Mouse (Mus musculus) CH12.LX (cell line): Measurements from ENCODE around the gene Zfp326. TPM values are rescaled to one million over a fixed set of nuclear protein-coding genes. Genes with fewer than 3 reads are reported as not detected.

Experiments used
- DNase-seq: peaks from one replicate; pipeline ENCODE4 v3.0.0-alpha.2; 2013; ENCODE audit errors: extremely low read depth
- H3K27ac ChIP-seq: 2 replicates; pipeline ENCODE4 v1.5.1; 2012; ENCODE audit warnings: low read depth, mild to moderate bottlenecking, control low read depth, moderate library complexity; ENCODE audit not compliant: insufficient read depth
- H3K27me3 ChIP-seq: replicated peaks from 2 replicates; pipeline ENCODE3; 2012; ENCODE audit warnings: inconsistent platforms
- H3K36me3 ChIP-seq, 2 experiments: replicated peaks in 1 of 2; 2 replicates each; pipeline versions ENCODE3 to v1.6.1; 2012; ENCODE audit warnings: inconsistent platforms in 1 of 2, low read length in 1 of 2, mild to moderate bottlenecking in 1 of 2, mixed read lengths in 1 of 2, moderate library complexity in 1 of 2; ENCODE audit not compliant: control insufficient read depth in 1 of 2, insufficient read depth in 1 of 2
- H3K4me1 ChIP-seq, 2 experiments: 2 replicates each; pipeline ENCODE4 v1.6.1; 2012; ENCODE audit warnings: inconsistent platforms in 1 of 2, moderate library complexity in 1 of 2; ENCODE audit not compliant: insufficient read depth in 2 of 2, control insufficient read depth in 1 of 2
- H3K4me2 ChIP-seq: 2 replicates; pipeline ENCODE4 v1.6.1; 2012; ENCODE audit warnings: low read depth, mild to moderate bottlenecking, control low read depth; ENCODE audit not compliant: poor library complexity, insufficient read depth, severe bottlenecking
- H3K4me3 ChIP-seq, 3 experiments: fragments of 150-350 bp in 1 of 3; sonication (generic) in 1 of 3; replicated peaks in 1 of 3; 2 replicates each; pipeline versions ENCODE3 to v1.5.1; 2011 to 2012; ENCODE audit warnings: low read depth in 2 of 3, low read length in 2 of 3, mild to moderate bottlenecking in 2 of 3, moderate library complexity in 2 of 3, control low read depth in 1 of 3, improper control_type of control experiment in 1 of 3, inconsistent platforms in 1 of 3, mixed read lengths in 1 of 3; ENCODE audit not compliant: poor library complexity in 1 of 3
- H3K79me2 ChIP-seq: replicated peaks from 2 replicates; pipeline ENCODE4 v1.6.1; 2012; ENCODE audit warnings: mild to moderate bottlenecking, moderate library complexity; ENCODE audit not compliant: control insufficient read depth, poor library complexity, insufficient read depth, severe bottlenecking; ENCODE audit errors: extremely low read depth
- H3K9ac ChIP-seq: 2 replicates; pipeline ENCODE4 v1.6.1; 2012; ENCODE audit warnings: low read depth, mild to moderate bottlenecking, control low read depth, moderate library complexity; ENCODE audit not compliant: insufficient read depth
- H3K9me3 ChIP-seq: replicated peaks from 2 replicates; pipeline ENCODE3; 2012; ENCODE audit warnings: low read length, inconsistent platforms, mixed read lengths
- BHLHE40 ChIP-seq: IDR thresholded peaks from 2 replicates; pipeline ENCODE4 v1.6.1; 2011; ENCODE audit warnings: mild to moderate bottlenecking, low read depth, low read length, improper control_type of control experiment
- CTCF ChIP-seq, 2 experiments: IDR thresholded peaks in 1 of 2; conservative IDR thresholded peaks in 1 of 2; 2 replicates each; pipeline ENCODE4 v1.5.1; 2011 to 2012; ENCODE audit warnings: low read depth in 2 of 2, low read length in 2 of 2, improper control_type of control experiment in 1 of 2, inconsistent platforms in 1 of 2, mild to moderate bottlenecking in 1 of 2, moderate library complexity in 1 of 2
- E2F4 ChIP-seq: IDR thresholded peaks from 2 replicates; pipeline ENCODE4 v1.6.1; 2011; ENCODE audit warnings: low read depth, low read length, improper control_type of control experiment; ENCODE audit not compliant: insufficient replicate concordance
- ELF1 ChIP-seq: IDR thresholded peaks from 2 replicates; pipeline ENCODE4 v1.6.1; 2014; ENCODE audit warnings: low read depth, mild to moderate bottlenecking, inconsistent platforms, low read length, improper control_type of control experiment
- GABPA ChIP-seq: IDR thresholded peaks from 2 replicates; pipeline ENCODE4 v1.6.1; 2012; ENCODE audit warnings: low read depth, low read length, improper control_type of control experiment, inconsistent platforms; ENCODE audit not compliant: insufficient replicate concordance
- HCFC1 ChIP-seq: IDR thresholded peaks from 2 replicates; pipeline ENCODE4 v1.6.1; 2012; ENCODE audit warnings: low read depth, mild to moderate bottlenecking, inconsistent platforms, low read length, improper control_type of control experiment
- IRF4 ChIP-seq: IDR thresholded peaks from 2 replicates; pipeline ENCODE4 v1.6.1; 2014; ENCODE audit warnings: low read depth, mild to moderate bottlenecking, inconsistent platforms, low read length, improper control_type of control experiment
- JUND ChIP-seq: conservative IDR thresholded peaks from 2 replicates; pipeline ENCODE4 v1.6.1; 2011; ENCODE audit warnings: low read depth, low read length, improper control_type of control experiment
- KAT2A ChIP-seq: IDR thresholded peaks from 2 replicates; pipeline ENCODE4 v1.6.1; 2012; ENCODE audit warnings: low read length, improper control_type of control experiment, inconsistent platforms; ENCODE audit not compliant: insufficient replicate concordance
- MAX ChIP-seq: IDR thresholded peaks from 2 replicates; pipeline ENCODE4 v1.6.1; 2011; ENCODE audit warnings: low read length, improper control_type of control experiment
- MAZ ChIP-seq: IDR thresholded peaks from 2 replicates; pipeline ENCODE4 v1.6.1; 2012; ENCODE audit warnings: low read depth, mild to moderate bottlenecking, inconsistent platforms, low read length, improper control_type of control experiment, moderate library complexity
- MEF2A ChIP-seq: IDR thresholded peaks from 2 replicates; pipeline ENCODE4 v1.6.1; 2014; ENCODE audit warnings: low read depth, mild to moderate bottlenecking, inconsistent platforms, low read length, improper control_type of control experiment, borderline replicate concordance
- NELFE ChIP-seq: IDR thresholded peaks from 2 replicates; pipeline ENCODE4 v1.6.1; 2011; ENCODE audit warnings: low read depth, low read length, improper control_type of control experiment
- NRF1 ChIP-seq: IDR thresholded peaks from 2 replicates; pipeline ENCODE4 v1.6.1; 2014; ENCODE audit warnings: low read depth, mild to moderate bottlenecking, inconsistent platforms, low read length, improper control_type of control experiment, moderate library complexity
- PAX5 ChIP-seq: IDR thresholded peaks from 2 replicates; pipeline ENCODE4 v1.6.1; 2012; ENCODE audit warnings: low read length, inconsistent platforms, mixed read lengths
- POLR2A ChIP-seq: IDR thresholded peaks from 2 replicates; pipeline ENCODE4 v1.6.1; 2011; ENCODE audit warnings: low read depth, mild to moderate bottlenecking, improper control_type of control experiment, low read length
- POLR2AphosphoS2 ChIP-seq: IDR thresholded peaks from 2 replicates; pipeline ENCODE4 v1.6.1; 2011; ENCODE audit warnings: low read depth, low read length, improper control_type of control experiment
- RAD21 ChIP-seq: IDR thresholded peaks from 2 replicates; pipeline ENCODE4 v1.6.1; 2011; ENCODE audit warnings: low read depth, mild to moderate bottlenecking, low read length, improper control_type of control experiment, moderate library complexity
- TBP ChIP-seq: conservative IDR thresholded peaks from 2 replicates; pipeline ENCODE4 v1.6.1; 2011; ENCODE audit warnings: low read depth, low read length, improper control_type of control experiment
- UBTF ChIP-seq: IDR thresholded peaks from 2 replicates; pipeline ENCODE4 v1.6.1; 2012; ENCODE audit warnings: low read depth, mild to moderate bottlenecking, inconsistent platforms, low read length, improper control_type of control experiment, moderate library complexity
- ZC3H11A ChIP-seq: IDR thresholded peaks from 2 replicates; pipeline ENCODE4 v1.6.1; 2012; ENCODE audit warnings: low read depth, mild to moderate bottlenecking, inconsistent platforms, low read length, improper control_type of control experiment
- ZKSCAN1 ChIP-seq: IDR thresholded peaks from 2 replicates; pipeline ENCODE4 v1.6.1; 2012; ENCODE audit warnings: low read depth, inconsistent platforms, low read length, improper control_type of control experiment, borderline replicate concordance
- dilution Hi-C: fragments of 300-500 bp; cut with MboI; formaldehyde crosslinking; loops from 2 replicates; pipeline ENCODE4 v1.14.3; 2020; ENCODE audit warnings: low sequenced_read_pairs; ENCODE audit not compliant: extremely low pct_unique_long_range_greater_than_20kb, extremely low pct_ligation_motif_present
- in situ Hi-C: fragments of 300-500 bp; cut with MboI; formaldehyde crosslinking; loops from 3 replicates; pipeline ENCODE4 v1.14.3; 2019; ENCODE audit warnings: low sequenced_read_pairs, low pct_ligation_motif_present, low pct_unique_long_range_greater_than_20kb, mixed read lengths
- polyA plus RNA-seq: library from polyadenylated mRNA; unstranded; fragments of >175 nt; gene quantifications from 2 replicates; pipeline ENCODE4 v1.2.1, GENCODE M21; 2012; ENCODE audit warnings: low read depth; ENCODE audit not compliant: insufficient read length
- total RNA-seq, 2 experiments: library from RNA; depleted of rRNA; stranded (reverse); fragments of 300-350 nt in 1 of 2; fragments of >200 nt in 1 of 2; gene quantifications; 2 replicates each; pipeline ENCODE4 v1.2.3; 2012 to 2014

Gene Zfp326
- total and polyA plus RNA-seq, 3 experiments = 5.3 to 21.6 (median 7.4) TPM

- TF ChIP-seq MEF2A = no peak
- TF ChIP-seq BHLHE40 = no peak
- TF ChIP-seq ELF1 = no peak
- no peak for TF ChIP-seq RAD21
- TF ChIP-seq MAX = no peak
- no peak for TF ChIP-seq POLR2A
- no peak for TF ChIP-seq UBTF
- no peak for TF ChIP-seq GABPA
- no peak for TF ChIP-seq TBP
- no peak for TF ChIP-seq CTCF (conservative IDR thresholded peaks at IDR 0.05 in 1 of 2, IDR thresholded peaks at IDR 0.05 in 1 of 2; ENCODE audit: low read depth in 2 of 2, low read length in 2 of 2)
- TF ChIP-seq POLR2AphosphoS2 = no peak
- no peak for TF ChIP-seq NRF1
- no peak for TF ChIP-seq MAZ
- no peak for TF ChIP-seq JUND
- TF ChIP-seq ZKSCAN1 = no peak
- no peak for TF ChIP-seq NELFE
- no peak for TF ChIP-seq PAX5
- TF ChIP-seq HCFC1 = no peak
- H3K4me3 ChIP-seq = no peak overlapping the region
- in situ Hi-C loops (no loop called here), dilution Hi-C loops (no loop called here)
- H3K9me3 ChIP-seq = no peaks in the 10 kb centered on the region
- H3K27ac ChIP-seq = no peak overlapping the region
- no peaks in the 10 kb centered on the region for H3K4me1 ChIP-seq
- H3K36me3 ChIP-seq = no peaks in the 10 kb centered on the region
- H3K4me2 ChIP-seq = no peak overlapping the region
- H3K79me2 ChIP-seq = no peaks in the 10 kb centered on the region
- no peaks in the 10 kb centered on the region for H3K27me3 ChIP-seq
- H3K9ac ChIP-seq = no peak overlapping the region
- DNase-seq = no peak
Measured at GRCm38 (mm10) chr5:105833923-105834322, 42.4 kb upstream of the Zfp326 start.

- no peaks in the 10 kb centered on the region for H3K4me1 ChIP-seq
- in situ Hi-C loops = no loop called here
- no peaks in the 10 kb centered on the region for H3K79me2 ChIP-seq
- no peak overlapping the region for H3K4me2 ChIP-seq
- H3K4me3 ChIP-seq = no peak overlapping the region
- H3K9me3 ChIP-seq = no peaks in the 10 kb centered on the region
- no peak overlapping the region for H3K27ac ChIP-seq
- no peaks in the 10 kb centered on the region for H3K27me3 ChIP-seq
- no peak for DNase-seq
- dilution Hi-C loops = no loop called here
- no peaks in the 10 kb centered on the region for H3K36me3 ChIP-seq
- TF ChIP-seq BHLHE40 (no peak), IRF4 (no peak), NELFE (no peak), NRF1 (no peak), KAT2A (no peak), ZC3H11A (no peak), E2F4 (no peak)
- no peak overlapping the region for H3K9ac ChIP-seq
Measured at GRCm38 (mm10) chr5:105836006-105836405, 40.4 kb upstream of the Zfp326 start.
